Mouse (Mus musculus) left cerebral cortex, adult 2 months (tissue): Measurements from ENCODE around the gene Syt16. TPM values are rescaled to one million over a fixed set of nuclear protein-coding genes. Genes with fewer than 3 reads are reported as not detected.

Experiments used
- DNase-seq, 2 experiments: peaks; one replicate each; pipeline ENCODE4 v3.0.0; 2021 to 2022; ENCODE audit warnings: low spot score in 2 of 2, mixed read lengths in 1 of 2; ENCODE audit errors: extremely low spot score in 1 of 2
- H3K27ac ChIP-seq: fragments of 200-600 bp; 2 replicates; pipeline ENCODE4 v1.8.1; 2022
- H3K4me3 ChIP-seq: fragments of 200-600 bp; 2 replicates; pipeline ENCODE4 v1.8.1; 2022
- CTCF ChIP-seq: fragments of 200-600 bp; IDR thresholded peaks from 2 replicates; pipeline ENCODE4 v1.8.1; 2022; ENCODE audit warnings: antibody characterized with exemption, mild to moderate bottlenecking, moderate library complexity
- intact Hi-C: fragments of 180-260 bp; cut with DNase I; formaldehyde crosslinking; loops from one replicate; pipeline ENCODE4 v1.15.1; 2025
- total RNA-seq, 2 experiments: library from RNA; stranded (reverse); gene quantifications; 2 replicates each; pipeline ENCODE4 v1.2.3; 2021

The Syt16 gene
- total RNA-seq, 2 experiments from 2014 or later, result 78.1 to 82.7 TPM

- DNase-seq, result peak in 1 of 2 experiments; percentile 59
- Histone ChIP-seq H3K4me3 (no peak overlapping the region), H3K27ac (peak overlapping the region; percentile 42; the same call in 1 of the 2 replicates)
- no peak for TF ChIP-seq CTCF
- intact Hi-C loops, result no loop called here
Observed at GRCm38 (mm10) chr12:74076091-74076490, 78.6 kb downstream of the Syt16 start.

GRCm38 (mm10) chr12:74081122-74081521, 83.7 kb downstream of the Syt16 start:
- TF ChIP-seq CTCF, result no peak
- intact Hi-C loops, result no loop called here
- Histone ChIP-seq H3K4me3 (no peak overlapping the region), H3K27ac (peak overlapping the region; percentile 33; the same call in 1 of the 2 replicates)
- DNase-seq, result no peak

- Histone ChIP-seq H3K4me3 (no peak overlapping the region), H3K27ac (no peak overlapping the region)
- DNase-seq, result no peak
- no peak for TF ChIP-seq CTCF
- intact Hi-C loops, result no loop called here
Observed at GRCm38 (mm10) chr12:74084389-74084788, 86.9 kb downstream of the Syt16 start.

GRCm38 (mm10) chr12:74087086-74087485, 89.6 kb downstream of the Syt16 start:
- intact Hi-C loops, result no loop called here
- no peak for TF ChIP-seq CTCF
- DNase-seq, result no peak
- Histone ChIP-seq H3K4me3 (no peak overlapping the region), H3K27ac (no peak overlapping the region)

- Histone ChIP-seq H3K4me3 (no peak overlapping the region), H3K27ac (no peak overlapping the region)
- no peak for TF ChIP-seq CTCF
- intact Hi-C loops, result no loop called here
- DNase-seq, result no peak
Observed at GRCm38 (mm10) chr12:74089342-74090131, 92.1 kb downstream of the Syt16 start.

- DNase-seq, result no peak
- Histone ChIP-seq H3K27ac (no peak overlapping the region), H3K4me3 (no peak overlapping the region)
- no peak for TF ChIP-seq CTCF
- intact Hi-C loops, result no loop called here
Observed at GRCm38 (mm10) chr12:74092546-74092945, 95.1 kb downstream of the Syt16 start.

- TF ChIP-seq CTCF, result no peak
- intact Hi-C loops, result no loop called here
Observed at GRCm38 (mm10) chr12:74093110-74093509, 95.6 kb downstream of the Syt16 start.

GRCm38 (mm10) chr12:74094701-74095100, 97.2 kb downstream of the Syt16 start:
- Histone ChIP-seq H3K4me3 (no peak overlapping the region), H3K27ac (no peak overlapping the region)
- no peak for DNase-seq

More at GRCm38 (mm10) chr12:74093110-74093509, 95.6 kb downstream of the Syt16 start:
- no peak for DNase-seq
- no peak overlapping the region for H3K27ac ChIP-seq
- no peak overlapping the region for H3K4me3 ChIP-seq

GRCm38 (mm10) chr12:74098572-74099290, 101.3 kb downstream of the Syt16 start:
- Histone ChIP-seq H3K27ac (no peak overlapping the region), H3K4me3 (no peak overlapping the region)
- no peak for DNase-seq
- TF ChIP-seq CTCF, result no peak
- intact Hi-C loops, result no loop called here

More at GRCm38 (mm10) chr12:74094701-74095100, 97.2 kb downstream of the Syt16 start:
- TF ChIP-seq CTCF, result no peak
- intact Hi-C loops, result no loop called here

GRCm38 (mm10) chr12:74105811-74106513, 108.5 kb downstream of the Syt16 start:
- DNase-seq, result no peak
- peak overlapping the region; percentile 76 for H3K27ac ChIP-seq
- no peak for TF ChIP-seq CTCF
- no peak overlapping the region for H3K4me3 ChIP-seq
- intact Hi-C loops, result loop anchor here (5.0 kb wide), 3 partner anchors 34 to 176 kb away; no protein-coding TSS in a partner anchor

GRCm38 (mm10) chr12:74108663-74109081, 111.2 kb downstream of the Syt16 start:
- intact Hi-C loops, result loop anchor here (2.0 to 5.0 kb wide), 4 partner anchors 36 to 174 kb away; no protein-coding TSS in a partner anchor
- no peak for TF ChIP-seq CTCF
- Histone ChIP-seq H3K27ac (peak overlapping the region; percentile 80), H3K4me3 (no peak overlapping the region)
- peak; percentile 38 to 49 for DNase-seq
